In the genomic region with DNA sequence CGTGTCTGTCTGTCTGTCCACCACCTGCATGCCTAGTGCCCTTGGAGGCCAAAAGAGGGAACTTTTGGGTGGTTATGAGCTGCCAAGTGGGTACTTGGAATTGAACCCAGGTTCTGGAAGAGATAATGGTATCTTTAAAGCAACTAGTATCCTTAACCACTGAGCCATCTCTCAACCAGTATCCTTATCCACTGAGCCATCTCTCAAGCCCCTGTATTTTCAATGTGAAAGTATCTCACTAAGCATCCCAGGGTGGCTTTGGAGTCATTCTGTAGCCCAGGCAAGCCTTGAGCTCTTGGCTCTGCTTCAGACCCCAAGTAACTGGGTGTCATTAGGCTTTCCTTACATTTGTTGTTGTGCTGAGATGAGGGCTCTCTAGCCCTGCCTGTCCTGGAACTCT, we compare ENCODE assay signal across 39 mouse cellular contexts. TPM values are rescaled to one million over a fixed set of nuclear protein-coding genes. Genes with fewer than 3 reads are reported as not detected.
"Had no signal": no experiment of that assay in that cellular context is flagged by ENCODE, and none has a peak within 500 bp of the region (broad histone marks: within the 10 kb centered on the region; RNA-seq: fewer than 3 reads in every experiment).

No protein-coding gene starts in this region.

- H3K27ac ChIP-seq: heart, embryonic 10.5 days; hindbrain, embryonic 13.5 days; hindbrain, embryonic 15.5 days; hindbrain, postnatal 0 days; kidney, embryonic 15.5 days; kidney, postnatal 0 days; limb, embryonic 13.5 days; limb, embryonic 15.5 days; liver, embryonic 12.5 days; liver, embryonic 14.5 days had no signal

- H3K27me3 ChIP-seq: hindbrain, embryonic 15.5 days had no signal

- H3K9ac ChIP-seq: heart, embryonic 12.5 days; hindbrain, embryonic 15.5 days; limb, embryonic 13.5 days; limb, embryonic 15.5 days; liver, embryonic 12.5 days; liver, embryonic 14.5 days had no signal

- H3K36me3 ChIP-seq: heart, embryonic 10.5 days; heart, embryonic 12.5 days; hindbrain, embryonic 13.5 days; hindbrain, embryonic 15.5 days; kidney, embryonic 15.5 days; limb, embryonic 13.5 days; limb, embryonic 15.5 days; liver, embryonic 12.5 days had no signal

- H3K9me3 ChIP-seq: heart, embryonic 10.5 days; heart, embryonic 12.5 days; hindbrain, embryonic 13.5 days; hindbrain, embryonic 15.5 days; kidney, embryonic 15.5 days; limb, embryonic 13.5 days; limb, embryonic 15.5 days; liver, embryonic 12.5 days had no signal

- H3K4me3 ChIP-seq: heart, embryonic 10.5 days; heart, embryonic 12.5 days; hindbrain, embryonic 13.5 days; hindbrain, embryonic 15.5 days; kidney, embryonic 15.5 days; limb, embryonic 13.5 days; limb, embryonic 15.5 days; liver, embryonic 12.5 days had no signal

- H3K4me2 ChIP-seq: heart, embryonic 12.5 days had no signal

RNA-seq across cellular contexts. Expression of gene Cyp1a2, which starts 28.5 kb away (rescaled TPM):
- total RNA-seq: gastrocnemius, adult 18-20 months; gastrocnemius, adult 8-10 months; gastrocnemius, postnatal 14 days; gastrocnemius, postnatal 36 days; heart, adult 18-20 months; heart, adult 8-10 months; heart, postnatal 14 days; heart, postnatal 36 days; hematopoietic stem cell, adult 5-6 weeks; hindbrain, postnatal 0 days; layer of hippocampus, adult 18-20 months; layer of hippocampus, adult 8-10 months; layer of hippocampus, postnatal 14 days; layer of hippocampus, postnatal 36 days; left cerebral cortex, adult 18-20 months; left cerebral cortex, adult 8-10 months; left cerebral cortex, postnatal 10 days; left cerebral cortex, postnatal 25 days; left cerebral cortex, postnatal 4 days had no signal
- polyA plus RNA-seq: heart, embryonic 10.5 days; heart, embryonic 12.5 days; heart, embryonic 14.5 days; hindbrain, embryonic 11.5 days; hindbrain, embryonic 13.5 days; hindbrain, embryonic 15.5 days; hindbrain, postnatal 0 days; intestine, embryonic 14.5 days; intestine, embryonic 16.5 days; kidney, adult 2 months; kidney, embryonic 15.5 days; kidney, postnatal 0 days; large intestine, adult 2 months; limb, embryonic 11.5 days; limb, embryonic 13.5 days; limb, embryonic 15.5 days; liver, embryonic 12.5 days had no signal

RNA-seq across cellular contexts. Expression of gene Cyp1a1, which starts 32.8 kb away (rescaled TPM):
- total RNA-seq: heart, postnatal 14 days; heart, postnatal 36 days; hematopoietic stem cell, adult 5-6 weeks had no signal
- polyA plus RNA-seq: heart, embryonic 10.5 days; heart, embryonic 12.5 days; heart, embryonic 14.5 days; heart, embryonic 16.5 days; hindbrain, embryonic 11.5 days; intestine, embryonic 14.5 days; intestine, embryonic 16.5 days; limb, embryonic 11.5 days; limb, embryonic 13.5 days had no signal

RNA-seq across cellular contexts. Expression of gene Lman1l, which starts 34.4 kb away (rescaled TPM):
- total RNA-seq: gastrocnemius, adult 18-20 months; gastrocnemius, adult 8-10 months; gastrocnemius, postnatal 14 days; gastrocnemius, postnatal 36 days; heart, postnatal 14 days; heart, postnatal 36 days; hematopoietic stem cell, adult 5-6 weeks; hindbrain, postnatal 0 days; layer of hippocampus, adult 18-20 months; layer of hippocampus, adult 8-10 months; layer of hippocampus, postnatal 14 days; layer of hippocampus, postnatal 36 days; left cerebral cortex, adult 18-20 months; left cerebral cortex, adult 8-10 months; left cerebral cortex, postnatal 10 days; left cerebral cortex, postnatal 25 days; liver, adult 2 months had no signal
- polyA plus RNA-seq: gonadal fat pad, adult 2 months; heart, embryonic 10.5 days; heart, embryonic 12.5 days; heart, embryonic 16.5 days; hindbrain, embryonic 11.5 days; hindbrain, embryonic 13.5 days; hindbrain, embryonic 15.5 days; hindbrain, postnatal 0 days; intestine, embryonic 14.5 days; intestine, embryonic 16.5 days; kidney, adult 2 months; kidney, embryonic 15.5 days; kidney, postnatal 0 days; limb, embryonic 11.5 days; limb, embryonic 13.5 days; limb, embryonic 15.5 days; liver, adult 2 months; liver, embryonic 12.5 days; liver, embryonic 14.5 days had no signal

RNA-seq across cellular contexts. Expression of gene Cplx3, which starts 48.9 kb away (rescaled TPM):
- total RNA-seq: gastrocnemius, adult 18-20 months; gastrocnemius, adult 8-10 months; gastrocnemius, postnatal 14 days; gastrocnemius, postnatal 36 days; heart, adult 18-20 months; heart, adult 8-10 months; heart, postnatal 14 days; heart, postnatal 36 days; liver, adult 2 months had no signal
- polyA plus RNA-seq: gonadal fat pad, adult 2 months; heart, embryonic 12.5 days; heart, embryonic 14.5 days; heart, embryonic 16.5 days; intestine, embryonic 14.5 days; intestine, embryonic 16.5 days; kidney, embryonic 15.5 days; kidney, postnatal 0 days; large intestine, adult 2 months; limb, embryonic 11.5 days; limb, embryonic 13.5 days; limb, embryonic 15.5 days; liver, adult 2 months; liver, embryonic 12.5 days; liver, embryonic 14.5 days had no signal
